Comparison of ENCODE assay signal across 9 mouse cellular contexts in genomic region chr10:95611331-95611721, GRCm38 (mm10). TPM values are rescaled to one million over a fixed set of nuclear protein-coding genes. Genes with fewer than 3 reads are reported as not detected.
DNase-seq lines count a peak whose midpoint lies in the region; ATAC-seq lines count a peak whose summit lies in the region.
"Had no signal": no experiment of that assay in that cellular context is flagged by ENCODE, and none has a peak within 500 bp of the region (broad histone marks: within the 10 kb centered on the region; RNA-seq: fewer than 3 reads in every experiment).

No protein-coding gene starts in this region.

- H3K4me1 ChIP-seq in midbrain, embryonic 11.5 days (ENCODE audit: control insufficient read depth, insufficient read depth, low read length), result peaks cover 7% of the 10 kb centered on the region; the same call in 1 of the 2 replicates
- peaks cover 3% of the 10 kb centered on the region; the same call in 1 of the 2 replicates for H3K4me1 ChIP-seq in midbrain, embryonic 15.5 days
- H3K4me1 ChIP-seq in heart, embryonic 13.5 days, result peaks cover 16% of the 10 kb centered on the region
- peaks cover 15% of the 10 kb centered on the region; the same call in 1 of the 2 replicates for H3K4me1 ChIP-seq in kidney, embryonic 14.5 days (ENCODE audit: control insufficient read depth, insufficient read depth, low read length)

- H3K4me2 ChIP-seq in midbrain, embryonic 11.5 days, result no peak overlapping the region
- no peak overlapping the region for H3K4me2 ChIP-seq in midbrain, embryonic 15.5 days
- peak overlapping the region; percentile 56 for H3K4me2 ChIP-seq in heart, embryonic 13.5 days
- no peak overlapping the region for H3K4me2 ChIP-seq in kidney, embryonic 14.5 days (replicated peaks; ENCODE audit: low read depth, low read length)

- WGBS in midbrain, embryonic 11.5 days, result 46% methylated on average over 10 of the region's 10 CpGs
- 43% methylated on average over 10 of the region's 10 CpGs for WGBS in midbrain, embryonic 15.5 days
- WGBS in heart, embryonic 13.5 days, result 34% methylated on average over 10 of the region's 10 CpGs
- 26% methylated on average over 10 of the region's 10 CpGs for WGBS in kidney, embryonic 14.5 days

- H3K9me3 ChIP-seq in midbrain, embryonic 11.5 days (ENCODE audit: control insufficient read depth, low read length), result no peaks in the 10 kb centered on the region
- no peaks in the 10 kb centered on the region for H3K9me3 ChIP-seq in midbrain, embryonic 15.5 days
- no peaks in the 10 kb centered on the region for H3K9me3 ChIP-seq in heart, embryonic 13.5 days
- no peaks in the 10 kb centered on the region for H3K9me3 ChIP-seq in kidney, embryonic 14.5 days (ENCODE audit: control insufficient read depth, low read length)
- H3K9me3 ChIP-seq: megakaryocyte, embryonic 14.5 days had no signal

- no peak overlapping the region for H3K9ac ChIP-seq in midbrain, embryonic 11.5 days (ENCODE audit: low read length)
- no peak overlapping the region for H3K9ac ChIP-seq in midbrain, embryonic 15.5 days
- peak overlapping the region; percentile 38; the same call in 1 of the 2 replicates for H3K9ac ChIP-seq in heart, embryonic 13.5 days
- no peak overlapping the region for H3K9ac ChIP-seq in kidney, embryonic 14.5 days (ENCODE audit: low read depth, low read length)

- peak; percentile 87 for DNase-seq in midbrain, embryonic 11.5 days (ENCODE audit: low spot score, missing footprints)
- peak; percentile 36 for DNase-seq in skeletal muscle tissue, adult 2 months (ENCODE audit: low read depth, low spot score)
- DNase-seq in urinary bladder, adult 2 months (ENCODE audit: low spot score), result no peak
- no peak for DNase-seq in cerebellum, postnatal 14 days

- ATAC-seq in midbrain, embryonic 11.5 days (ENCODE audit: low FRiP score), result no peak
- ATAC-seq in midbrain, embryonic 15.5 days (replicated peaks), result no peak
- ATAC-seq in heart, embryonic 13.5 days (ENCODE audit: extremely low read depth, insufficient number of reproducible peaks, low FRiP score, low TSS enrichment), result no peak; the same call in 1 of the 2 replicates
- ATAC-seq in kidney, embryonic 14.5 days (ENCODE audit: low FRiP score, low TSS enrichment), result peak; percentile 37; the same call in 1 of the 2 replicates
- ATAC-seq in inflammation-experienced regulatory T-cells, adult 6 months, result no peak

- no peak overlapping the region for H3K4me3 ChIP-seq in midbrain, embryonic 11.5 days (ENCODE audit: low read depth, low read length)
- H3K4me3 ChIP-seq in midbrain, embryonic 15.5 days, result no peak overlapping the region
- peak overlapping the region; percentile 18 for H3K4me3 ChIP-seq in heart, embryonic 13.5 days
- no peak overlapping the region for H3K4me3 ChIP-seq in kidney, embryonic 14.5 days (ENCODE audit: low read length)
- H3K4me3 ChIP-seq: megakaryocyte, embryonic 14.5 days had no signal

- no peaks in the 10 kb centered on the region for H3K27me3 ChIP-seq in midbrain, embryonic 11.5 days (ENCODE audit: control insufficient read depth, insufficient read depth, low read length)
- no peaks in the 10 kb centered on the region for H3K27me3 ChIP-seq in midbrain, embryonic 15.5 days (replicated peaks)
- H3K27me3 ChIP-seq in heart, embryonic 13.5 days (replicated peaks), result no peaks in the 10 kb centered on the region
- H3K27me3 ChIP-seq in kidney, embryonic 14.5 days (ENCODE audit: control insufficient read depth, insufficient read depth, low read length), result no peaks in the 10 kb centered on the region

- no peak overlapping the region for H3K27ac ChIP-seq in midbrain, embryonic 11.5 days (ENCODE audit: low read depth, low read length)
- H3K27ac ChIP-seq in midbrain, embryonic 15.5 days, result no peak overlapping the region
- peak overlapping the region; percentile 78 for H3K27ac ChIP-seq in heart, embryonic 13.5 days (replicated peaks)
- H3K27ac ChIP-seq in kidney, embryonic 14.5 days (ENCODE audit: low read depth, low read length), result no peak overlapping the region

- no peaks in the 10 kb centered on the region for H3K36me3 ChIP-seq in midbrain, embryonic 11.5 days (ENCODE audit: control insufficient read depth, insufficient read depth, low read length)
- no peaks in the 10 kb centered on the region for H3K36me3 ChIP-seq in midbrain, embryonic 15.5 days (replicated peaks)
- no peaks in the 10 kb centered on the region for H3K36me3 ChIP-seq in heart, embryonic 13.5 days
- H3K36me3 ChIP-seq in kidney, embryonic 14.5 days (ENCODE audit: control insufficient read depth, insufficient read depth, low read length), result no peaks in the 10 kb centered on the region

RNA-seq across cellular contexts. Expression of gene Nudt4, which starts 47.4 kb away (rescaled TPM):
- polyA plus RNA-seq in midbrain, embryonic 11.5 days (2014; fragmentation: Nextera tagmentation; extraction: Ambion mirVana), result 141 and 148 TPM in 2 replicates
- 59.6 and 61.7 TPM in 2 replicates for polyA plus RNA-seq in midbrain, embryonic 15.5 days (2015; fragmentation: Nextera tagmentation; extraction: Ambion mirVana)
- 85.2 and 107 TPM in 2 replicates for polyA plus RNA-seq in heart, embryonic 13.5 days (2015; fragmentation: Nextera tagmentation; extraction: Ambion mirVana)
- 97.8 and 143 TPM in 2 replicates for polyA plus RNA-seq in kidney, embryonic 14.5 days (2014; fragmentation: Nextera tagmentation; extraction: Ambion mirVana)
- polyA plus RNA-seq in urinary bladder, adult 2 months (2012; rRNA removed), result 60.3 and 63.6 TPM in 2 replicates
- 10 to 100 TPM in 2 of 3 experiments, 1 to 10 TPM in 1; 9.7 to 17.0 (median 12.9) TPM for polyA plus RNA-seq in inflammation-experienced regulatory T-cells, adult 6 months (2017; shearing (Covaris generic))

Comparison
In these comparisons a context has a peak if more than half of its experiments do, and no peak if none do; other contexts are left out.
1. DNase-seq: peak in midbrain, embryonic 11.5 days (single experiment) and skeletal muscle tissue, adult 2 months (single experiment); none in urinary bladder, adult 2 months (single experiment) and cerebellum, postnatal 14 days (0 of 2).